ENCODE assay signal across 8 mouse cellular contexts in genomic region chr19:14597917-14598689, GRCm38 (mm10). TPM values are rescaled to one million over a fixed set of nuclear protein-coding genes. Genes with fewer than 3 reads are reported as not detected.
DNase-seq lines count a peak whose midpoint lies in the region; ATAC-seq lines count a peak whose summit lies in the region.

Gene Tle4, minus strand, starts transcription at chr19:14598051.

- H3K4me1 ChIP-seq in hindbrain, embryonic 15.5 days (replicated peaks), result peaks cover 24% of the 10 kb centered on the region

- H3K9me3 ChIP-seq in hindbrain, embryonic 15.5 days, result no peaks in the 10 kb centered on the region

- 0 out of 2 replicates have a peak, but pooled peaks cover 5% of the 10 kb centered on the region for H3K27me3 ChIP-seq in hindbrain, embryonic 15.5 days

- H3K36me3 ChIP-seq in hindbrain, embryonic 15.5 days, result no peaks in the 10 kb centered on the region

- DNase-seq in T-cell, adult 2 months (ENCODE audit: low spot score), result peak; percentile 100
- peak; percentile 100 for DNase-seq in cerebellum, postnatal 36 days
- peak; percentile 100 for DNase-seq in frontal cortex, postnatal 36 days (ENCODE audit: low spot score in 2 of 2)
- DNase-seq in left cerebral cortex, adult 11 months (ENCODE audit: low spot score), result peak; percentile 100
- peak; percentile 100 for DNase-seq in lung, postnatal 4 days
- DNase-seq in retina, postnatal 7 days (ENCODE audit: low read depth, low spot score), result peak; percentile 99
- DNase-seq in urinary bladder, adult 2 months (ENCODE audit: low spot score), result peak; percentile 99

- H3K4me3 ChIP-seq in hindbrain, embryonic 15.5 days, result peak within 1 kb of the TSS; percentile 87

- peak within 1 kb of the TSS; percentile 94 for H3K27ac ChIP-seq in hindbrain, embryonic 15.5 days (replicated peaks)

- ATAC-seq in hindbrain, embryonic 15.5 days (ENCODE audit: low FRiP score, low read depth), result peak; percentile 98

- H3K4me2 ChIP-seq in hindbrain, embryonic 15.5 days, result peak within 1 kb of the TSS; percentile 58

- WGBS in hindbrain, embryonic 15.5 days, result under 1% methylated on average over 71 of the region's 71 CpGs

- H3K9ac ChIP-seq in hindbrain, embryonic 15.5 days, result peak within 1 kb of the TSS; percentile 86

RNA-seq across cellular contexts. Expression of gene Tle4, which starts in this region (rescaled TPM):
- 28.7 and 29.7 TPM in 2 replicates for polyA plus RNA-seq in hindbrain, embryonic 15.5 days (2015; fragmentation: Nextera tagmentation; extraction: Ambion mirVana)
- 10.1 and 11.2 TPM in 2 replicates for polyA plus RNA-seq in urinary bladder, adult 2 months (2012; rRNA removed)

Comparison
In these comparisons a context has a peak if more than half of its experiments do, and no peak if none do; other contexts are left out.
1. Peak in every context shown above with its lines: DNase-seq, ATAC-seq, H3K4me3 ChIP-seq and H3K27ac ChIP-seq.